Mouse (Mus musculus) liver, postnatal 0 days (tissue): Measurements from ENCODE around the gene Xpo6. TPM values are rescaled to one million over a fixed set of nuclear protein-coding genes. Genes with fewer than 3 reads are reported as not detected.
A peak's percentile ranks its signal among the peaks of the same experiment; 100 is the strongest.

Source experiments
- ATAC-seq: fragments of 200-750 bp; cut with Nextera tagmentation; 2 replicates; pipeline ENCODE4 v1.8.0; 2017; ENCODE audit warnings: mild to moderate bottlenecking, moderate library complexity
- DNase-seq: peaks from one replicate; pipeline ENCODE4 v3.0.0-alpha.2; 2016
- H3K27ac ChIP-seq: fragments of 300-500 bp; sonication (generic); 2 replicates; pipeline ENCODE4 v1.5.1; 2014; ENCODE audit warnings: antibody characterized with exemption, moderate library complexity, mild to moderate bottlenecking, low read depth
- H3K27me3 ChIP-seq: fragments of 300-500 bp; sonication (generic); 2 replicates; pipeline ENCODE4 v1.6.1; 2014; ENCODE audit warnings: low read length, control low read depth, mixed read lengths; ENCODE audit not compliant: insufficient read depth
- H3K36me3 ChIP-seq: fragments of 300-500 bp; sonication (generic); replicated peaks from 2 replicates; pipeline ENCODE4 v1.6.1; 2014; ENCODE audit warnings: mild to moderate bottlenecking, control low read depth, low read length, moderate library complexity, mixed read lengths; ENCODE audit not compliant: insufficient read depth
- H3K4me1 ChIP-seq: fragments of 300-500 bp; sonication (generic); 2 replicates; pipeline ENCODE4 v1.6.1; 2014; ENCODE audit warnings: antibody characterized with exemption, mild to moderate bottlenecking, control low read depth; ENCODE audit not compliant: insufficient read depth
- H3K4me2 ChIP-seq: fragments of 300-500 bp; sonication (generic); 2 replicates; pipeline ENCODE4 v1.6.1; 2014; ENCODE audit warnings: low read depth, mild to moderate bottlenecking, low read length, moderate library complexity, mixed read lengths
- H3K4me3 ChIP-seq: fragments of 300-500 bp; sonication (generic); 2 replicates; pipeline ENCODE4 v1.5.1; 2014; ENCODE audit warnings: low read depth, low read length
- H3K9ac ChIP-seq: fragments of 300-500 bp; sonication (generic); replicated peaks from 2 replicates; pipeline ENCODE4 v1.6.1; 2014; ENCODE audit warnings: mild to moderate bottlenecking, moderate library complexity
- H3K9me3 ChIP-seq: fragments of 300-500 bp; sonication (generic); 2 replicates; pipeline ENCODE4 v1.6.1; 2016; ENCODE audit warnings: mild to moderate bottlenecking, control low read depth, low read length, mixed read lengths
- CTCF ChIP-seq: sonication (generic); IDR thresholded peaks from 2 replicates; pipeline ENCODE4 v1.5.1; 2016; ENCODE audit warnings: antibody characterized with exemption, low read depth
- EP300 ChIP-seq: IDR thresholded peaks from 2 replicates; pipeline ENCODE4 v1.6.1; 2016; ENCODE audit warnings: antibody characterized with exemption, low read depth, mild to moderate bottlenecking
- WGBS: fragments of 180-500 bp; shearing (Covaris S2); extraction: QIAGEN DNeasy Blood & Tissue Kit; methylation state at CpG from one replicate; pipeline ENCODE4 v1.1.7; 2014; ENCODE audit not compliant: insufficient replicate concordance; 5-methylcytosine and 5-hydroxymethylcytosine counted together
- polyA plus RNA-seq: library from polyadenylated mRNA; unstranded; fragments of >200 nt; fragmentation: Nextera tagmentation; extraction: Ambion mirVana; gene quantifications from 2 replicates; pipeline ENCODE4 v1.2.1, GENCODE M21; 2015

Xpo6 gene
- polyA plus RNA-seq, 1 experiment from 2014 or later, result 12.7 TPM

DNA sequence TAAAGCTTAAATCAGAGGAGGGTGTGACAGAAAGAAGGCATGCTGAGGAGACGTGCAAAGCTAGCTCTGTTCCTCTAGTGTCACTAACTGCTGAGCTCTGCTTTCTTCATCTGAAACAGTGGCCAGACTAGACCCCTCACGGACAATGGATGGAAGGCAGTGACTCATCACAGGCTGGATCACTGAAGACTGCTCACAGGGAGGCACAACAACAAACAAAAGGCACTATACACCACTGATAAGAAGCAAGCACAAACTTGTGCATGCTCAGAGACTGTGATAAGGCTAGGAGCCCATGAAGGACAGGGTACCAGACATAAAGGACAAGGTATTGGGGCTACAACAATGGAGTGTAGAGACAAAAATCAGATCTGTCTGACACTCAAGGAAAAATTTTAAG, 89.1 kb downstream of the Xpo6 start:
- TF ChIP-seq EP300, result no peak
- no peak for TF ChIP-seq CTCF
- Histone ChIP-seq H3K4me2 (no peak overlapping the region), H3K27me3 (no peaks in the 10 kb centered on the region), H3K9ac (no peak overlapping the region), H3K4me1 (no peaks in the 10 kb centered on the region), H3K9me3 (no peaks in the 10 kb centered on the region), H3K4me3 (no peak overlapping the region), H3K36me3 (peaks cover 83% of the 10 kb centered on the region), H3K27ac (no peak overlapping the region)
- WGBS, result 61% methylated on average over 2 of the region's 2 CpGs
- DNase-seq, result no peak
- no peak; the same call in 1 of the 2 replicates for ATAC-seq

DNA sequence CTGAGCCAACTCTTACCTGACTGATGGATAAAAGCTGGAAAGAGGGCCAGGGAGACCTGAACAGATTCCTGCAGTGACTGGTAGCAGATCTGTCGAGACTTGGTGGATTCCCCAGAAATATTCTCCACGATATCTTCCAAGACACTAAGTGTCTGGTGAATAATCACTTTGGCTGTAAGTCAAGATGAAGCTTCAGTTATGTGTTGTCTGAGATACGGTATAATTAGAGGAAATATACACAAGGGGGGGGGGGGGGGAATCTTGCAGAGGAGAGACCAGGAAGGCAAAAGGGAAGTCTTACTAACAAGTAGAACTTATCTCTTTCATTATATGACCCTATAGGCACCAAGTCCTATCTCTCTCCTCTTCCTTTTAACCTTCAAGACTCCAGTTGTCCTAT, 90.4 kb downstream of the Xpo6 start:
- ATAC-seq, result no peak
- no peak overlapping the region for H3K27ac ChIP-seq
- H3K4me3 ChIP-seq, result no peak overlapping the region
- DNase-seq, result no peak
- H3K9me3 ChIP-seq, result no peaks in the 10 kb centered on the region
- H3K9ac ChIP-seq, result no peak overlapping the region
- 70% methylated on average over 3 of the region's 3 CpGs for WGBS
- H3K36me3 ChIP-seq, result peaks cover 80% of the 10 kb centered on the region
- H3K27me3 ChIP-seq, result no peaks in the 10 kb centered on the region
- no peak for TF ChIP-seq EP300
- TF ChIP-seq CTCF, result no peak
- H3K4me2 ChIP-seq, result no peak overlapping the region
- H3K4me1 ChIP-seq, result no peaks in the 10 kb centered on the region

DNA sequence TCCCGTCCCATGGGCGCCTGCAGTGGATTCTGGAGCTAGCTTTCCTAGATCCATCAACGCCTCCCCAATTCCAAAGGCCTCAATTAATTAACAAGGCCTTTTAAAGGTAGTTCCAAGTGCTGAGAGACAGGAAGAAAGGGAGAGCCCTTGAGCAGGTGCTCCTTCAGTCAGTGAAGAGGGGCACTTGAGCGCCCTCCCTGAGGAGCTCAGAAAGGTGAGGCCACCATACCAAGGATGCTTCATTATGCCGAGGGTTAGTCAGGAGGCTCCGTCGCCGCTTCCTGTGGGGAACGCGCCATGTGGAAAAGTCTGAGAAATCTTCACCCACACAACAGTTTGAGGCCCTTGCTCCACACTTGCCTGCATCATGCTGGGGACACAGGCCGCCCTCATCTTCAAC, 99.9 kb downstream of the Xpo6 start:
- Histone ChIP-seq H3K27ac (no peak overlapping the region), H3K27me3 (no peaks in the 10 kb centered on the region), H3K4me1 (no peaks in the 10 kb centered on the region), H3K9me3 (no peaks in the 10 kb centered on the region), H3K36me3 (peaks cover 43% of the 10 kb centered on the region), H3K4me2 (no peak overlapping the region), H3K9ac (no peak overlapping the region), H3K4me3 (no peak overlapping the region)
- no peak for TF ChIP-seq CTCF
- no peak for TF ChIP-seq EP300
- 90% methylated on average over 11 of the region's 11 CpGs for WGBS
- DNase-seq (no peak), ATAC-seq (no peak)

DNA sequence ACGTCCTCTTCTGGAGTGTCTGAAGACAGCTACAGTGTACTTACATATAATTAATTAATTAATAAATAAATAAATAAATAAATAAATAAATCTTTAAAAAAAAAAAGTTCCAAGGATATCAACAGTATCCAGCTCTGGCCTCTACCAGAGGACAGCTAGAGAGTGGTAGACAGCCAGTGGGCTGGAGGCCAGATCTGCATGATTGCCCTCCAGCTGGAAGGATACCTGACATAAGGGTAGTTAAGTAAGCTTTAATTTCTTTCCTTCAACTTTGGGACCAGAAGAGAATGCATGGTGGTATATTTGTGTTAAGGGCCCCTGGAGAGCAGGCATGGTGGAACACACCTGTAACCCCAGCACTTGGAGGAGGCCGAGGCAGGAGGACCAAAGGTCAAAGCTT, 100.5 kb downstream of the Xpo6 start:
- Histone ChIP-seq H3K9ac (no peak overlapping the region), H3K36me3 (peaks cover 40% of the 10 kb centered on the region), H3K27ac (no peak overlapping the region), H3K27me3 (no peaks in the 10 kb centered on the region), H3K9me3 (no peaks in the 10 kb centered on the region), H3K4me2 (no peak overlapping the region), H3K4me1 (no peaks in the 10 kb centered on the region), H3K4me3 (no peak overlapping the region)
- 83% methylated on average over 2 of the region's 2 CpGs for WGBS
- TF ChIP-seq CTCF (no peak), EP300 (no peak)
- no peak for ATAC-seq
- DNase-seq, result no peak

DNA sequence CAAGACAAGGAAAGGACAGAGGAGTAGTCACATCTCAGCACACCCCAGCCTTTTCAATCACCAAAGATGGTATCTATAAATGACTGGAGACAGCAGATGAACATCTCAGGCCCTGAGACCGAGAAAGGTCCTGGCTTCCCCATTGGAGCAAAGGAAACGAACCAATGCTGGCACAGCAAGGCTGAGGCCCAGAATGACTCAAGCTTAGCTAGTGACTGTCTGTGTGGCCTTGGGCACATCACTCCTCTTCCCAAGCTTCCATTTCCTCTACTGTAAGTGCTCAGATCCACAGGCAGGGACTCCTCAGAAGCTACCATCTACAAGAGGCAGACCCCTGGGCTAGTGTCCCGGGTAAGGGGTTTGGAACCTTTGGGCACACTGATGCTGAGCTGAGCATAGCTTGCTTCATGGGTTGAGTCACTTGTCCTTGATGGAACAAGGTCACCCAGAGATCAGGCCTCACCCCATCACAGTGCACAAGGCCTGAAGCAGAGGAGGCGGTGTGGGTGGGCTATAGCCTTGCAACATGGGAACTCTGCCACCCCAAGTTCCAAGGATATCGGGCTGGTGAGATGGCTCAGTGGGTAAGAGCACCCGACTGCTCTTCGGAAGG, 101.0 kb downstream of the Xpo6 start:
- H3K27me3 ChIP-seq, result no peaks in the 10 kb centered on the region
- no peak overlapping the region for H3K4me3 ChIP-seq
- no peak overlapping the region for H3K4me2 ChIP-seq
- TF ChIP-seq CTCF (no peak), EP300 (no peak)
- no peak overlapping the region for H3K27ac ChIP-seq
- no peaks in the 10 kb centered on the region for H3K9me3 ChIP-seq
- no peak for ATAC-seq
- 81% methylated on average over 7 of the region's 7 CpGs for WGBS
- H3K9ac ChIP-seq, result no peak overlapping the region
- peaks cover 35% of the 10 kb centered on the region for H3K36me3 ChIP-seq
- H3K4me1 ChIP-seq, result no peaks in the 10 kb centered on the region
- DNase-seq, result no peak

DNA sequence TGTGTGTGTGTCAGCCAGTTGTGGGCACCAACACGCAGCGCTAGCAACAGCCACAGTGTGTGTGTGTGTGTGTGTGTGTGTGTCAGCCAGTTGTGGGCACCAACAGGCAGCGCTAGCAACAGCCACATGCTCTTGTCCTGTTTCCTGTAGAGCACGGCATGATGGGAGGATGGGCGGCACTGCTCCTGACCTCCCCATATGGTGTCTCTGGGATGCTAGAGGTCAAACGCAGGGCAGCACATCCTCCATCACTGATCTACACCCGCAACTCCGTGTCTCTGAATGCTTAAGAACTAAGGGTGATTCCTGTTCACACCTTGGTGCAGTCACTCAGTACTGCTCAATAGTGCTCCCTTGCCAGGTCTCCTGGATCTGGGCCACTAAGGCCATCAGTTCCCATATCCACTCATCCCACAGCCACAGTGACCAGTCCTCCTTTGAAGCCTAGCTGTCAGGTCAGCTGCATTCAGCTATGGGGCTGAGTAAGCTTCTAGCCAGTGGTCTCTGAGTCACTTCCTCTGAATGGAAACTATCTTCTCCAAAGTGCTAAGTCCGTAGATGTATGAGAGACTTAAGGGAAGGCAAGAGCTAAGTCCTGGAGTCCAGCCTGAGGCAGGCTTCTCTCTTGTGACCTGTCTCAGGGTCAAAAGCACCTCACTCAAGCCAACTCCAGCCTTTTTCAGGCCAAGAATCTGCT, 102.9 kb downstream of the Xpo6 start:
- 59% methylated on average over 7 of the region's 9 CpGs for WGBS
- H3K36me3 ChIP-seq, result peaks cover 22% of the 10 kb centered on the region
- 0 out of 2 replicates have a peak overlapping the region, but pooled peaks have one; percentile 22 for H3K27ac ChIP-seq
- no peaks in the 10 kb centered on the region for H3K4me1 ChIP-seq
- DNase-seq (no peak), ATAC-seq (peak; percentile 63)
- no peak overlapping the region for H3K9ac ChIP-seq
- H3K4me3 ChIP-seq, result no peak overlapping the region
- H3K4me2 ChIP-seq, result no peak overlapping the region
- H3K9me3 ChIP-seq, result no peaks in the 10 kb centered on the region
- H3K27me3 ChIP-seq, result no peaks in the 10 kb centered on the region
- TF ChIP-seq CTCF, result no peak
- no peak for TF ChIP-seq EP300
